Mouse (Mus musculus) G1E-ER4 (cell line): ENCODE measurements around the gene Tnfaip8l2. TPM values are rescaled to one million over a fixed set of nuclear protein-coding genes. Genes with fewer than 3 reads are reported as not detected.

ENCODE experiments used
- GATA1 ChIP-seq: IDR thresholded peaks from one replicate; pipeline ENCODE4 v1.8.0; 2012; ENCODE audit warnings: low read length, inconsistent platforms
- polyA plus RNA-seq: library from polyadenylated mRNA; stranded (reverse); fragments of >175 nt; gene quantifications from 2 replicates; pipeline ENCODE4 v1.2.3, GENCODE M21; 2012

The Tnfaip8l2 gene
- not detected in 2 replicates for polyA plus RNA-seq

- no peak for TF ChIP-seq GATA1
These were observed at the start of gene Tnfaip8l2 for GRCm38 (mm10) chr3:95141952-95142616. Gene Tnfaip8l2, minus strand, starts transcription at chr3:95142360.

GRCm38 (mm10) chr3:95186888-95187287 lies 44.7 kb upstream of the Tnfaip8l2 start:
- no peak for TF ChIP-seq GATA1

- no peak for TF ChIP-seq GATA1
These were observed 43.9 kb upstream of the Tnfaip8l2 start for GRCm38 (mm10) chr3:95186100-95186499.

GRCm38 (mm10) chr3:95184796-95185577 lies 42.8 kb upstream of the Tnfaip8l2 start:
- TF ChIP-seq GATA1 = no peak

- no peak for TF ChIP-seq GATA1
These were observed 39.7 kb upstream of the Tnfaip8l2 start for GRCm38 (mm10) chr3:95181841-95182240.

GRCm38 (mm10) chr3:95179890-95180289 lies 37.7 kb upstream of the Tnfaip8l2 start:
- no peak for TF ChIP-seq GATA1

GRCm38 (mm10) chr3:95178948-95179347 lies 36.8 kb upstream of the Tnfaip8l2 start:
- TF ChIP-seq GATA1 = no peak

- no peak for TF ChIP-seq GATA1
These were observed 35.4 kb upstream of the Tnfaip8l2 start for GRCm38 (mm10) chr3:95177583-95177982.

- no peak for TF ChIP-seq GATA1
These were observed 34.3 kb upstream of the Tnfaip8l2 start for GRCm38 (mm10) chr3:95176500-95176899.

GRCm38 (mm10) chr3:95174011-95174592 lies 31.9 kb upstream of the Tnfaip8l2 start:
- no peak for TF ChIP-seq GATA1

- TF ChIP-seq GATA1 = no peak
These were observed 31.2 kb upstream of the Tnfaip8l2 start for GRCm38 (mm10) chr3:95173256-95173949.

- no peak for TF ChIP-seq GATA1
These were observed 30.5 kb upstream of the Tnfaip8l2 start for GRCm38 (mm10) chr3:95172526-95173255.

GRCm38 (mm10) chr3:95171105-95171504 lies 28.9 kb upstream of the Tnfaip8l2 start:
- no peak for TF ChIP-seq GATA1

GRCm38 (mm10) chr3:95169996-95170395 lies 27.8 kb upstream of the Tnfaip8l2 start:
- TF ChIP-seq GATA1 = no peak

GRCm38 (mm10) chr3:95164840-95165239 lies 22.7 kb upstream of the Tnfaip8l2 start:
- no peak for TF ChIP-seq GATA1
